In genomic region chr5:116026107-116026506, GRCm38 (mm10) we compare ENCODE assay signal across 31 mouse cellular contexts. TPM values are rescaled to one million over a fixed set of nuclear protein-coding genes. Genes with fewer than 3 reads are reported as not detected.
DNase-seq lines count a peak whose midpoint lies in the region; ATAC-seq and TF ChIP-seq lines count a peak whose summit lies in the region.
"Had no signal": no experiment of that assay in that cellular context is flagged by ENCODE, and none has a peak within 500 bp of the region (broad histone marks: within the 10 kb centered on the region; RNA-seq: fewer than 3 reads in every experiment).

No protein-coding gene starts in this region.

- peak overlapping the region; percentile 14 to 21; a peak in 3 of 4 replicates for H3K4me3 ChIP-seq in MEL (ENCODE audit: control insufficient read depth in 1 of 2, insufficient read depth in 1 of 2, low read depth in 2 of 2, low read length in 2 of 2)
- H3K4me3 ChIP-seq in bone marrow, adult 2 months (replicated peaks; ENCODE audit: control insufficient read depth, low read depth, low read length): no peak overlapping the region
- no peak overlapping the region for H3K4me3 ChIP-seq in liver, embryonic 11.5 days (ENCODE audit: low read depth, low read length)
- H3K4me3 ChIP-seq in liver, postnatal 0 days (ENCODE audit: low read depth, low read length): 0 out of 2 replicates have a peak overlapping the region, but pooled peaks have one; percentile 3
- H3K4me3 ChIP-seq: embryonic facial prominence, embryonic 15.5 days; hindbrain, embryonic 10.5 days; kidney, embryonic 15.5 days; limb, embryonic 13.5 days; lung, embryonic 15.5 days; midbrain, embryonic 10.5 days; neural tube, embryonic 15.5 days had no signal

- TF ChIP-seq EP300 in MEL (IDR thresholded peaks at IDR 0.05; ENCODE audit: low read depth in 1 of 2, low read length in 2 of 2): peak in 1 of 2 experiments; percentile 45; a peak in 1 of 4 replicates
- TF ChIP-seq EP300 in liver, postnatal 0 days (IDR thresholded peaks at IDR 0.05; ENCODE audit: low read depth): no peak

- H3K9me3 ChIP-seq in MEL (replicated peaks; ENCODE audit: insufficient read depth, low read length): no peaks in the 10 kb centered on the region
- no peaks in the 10 kb centered on the region for H3K9me3 ChIP-seq in liver, embryonic 11.5 days (ENCODE audit: control insufficient read depth, low read length)
- no peaks in the 10 kb centered on the region for H3K9me3 ChIP-seq in liver, postnatal 0 days (ENCODE audit: low read length)
- H3K9me3 ChIP-seq: embryonic facial prominence, embryonic 15.5 days; hindbrain, embryonic 10.5 days; kidney, embryonic 15.5 days; limb, embryonic 13.5 days; lung, embryonic 15.5 days; midbrain, embryonic 10.5 days; neural tube, embryonic 15.5 days had no signal

- 0 out of 4 replicates have a peak, but pooled peaks of 1 of the 2 experiments have one; percentile 14 for TF ChIP-seq POLR2A in MEL (IDR thresholded peaks at IDR 0.05; ENCODE audit: control insufficient read depth in 1 of 2, insufficient read depth in 1 of 2, low read depth in 1 of 2, low read length in 2 of 2, poor library complexity in 1 of 2)
- no peak for TF ChIP-seq POLR2A in bone marrow, adult 2 months (IDR thresholded peaks at IDR 0.05; ENCODE audit: borderline replicate concordance, control insufficient read depth, low read depth, low read length)

- TF ChIP-seq CTCF in MEL (IDR thresholded peaks at IDR 0.05 in 2 of 3, conservative IDR thresholded peaks at IDR 0.05 in 1 of 3; ENCODE audit: control insufficient read depth in 1 of 3, insufficient read depth in 1 of 3, low read depth in 2 of 3, low read length in 3 of 3, poor library complexity in 1 of 3, severe bottlenecking in 1 of 3): no peak
- TF ChIP-seq CTCF in bone marrow, adult 2 months (IDR thresholded peaks at IDR 0.05; ENCODE audit: control insufficient read depth, insufficient read depth, low read length): no peak
- no peak for TF ChIP-seq CTCF in liver, postnatal 0 days (IDR thresholded peaks at IDR 0.05; ENCODE audit: low read depth)

- peaks cover 26% of the 10 kb centered on the region for H3K79me2 ChIP-seq in MEL (ENCODE audit: control insufficient read depth, insufficient read depth, low read length, poor library complexity)

- no peaks in the 10 kb centered on the region for H3K27me3 ChIP-seq in MEL (ENCODE audit: control insufficient read depth in 1 of 2, insufficient read depth in 2 of 2, low read length in 2 of 2)
- H3K27me3 ChIP-seq in liver, embryonic 11.5 days (replicated peaks; ENCODE audit: control insufficient read depth, insufficient read depth, low read length): no peaks in the 10 kb centered on the region
- no peaks in the 10 kb centered on the region for H3K27me3 ChIP-seq in liver, postnatal 0 days (ENCODE audit: insufficient read depth, low read length)
- H3K27me3 ChIP-seq: embryonic facial prominence, embryonic 15.5 days; kidney, embryonic 15.5 days; neural tube, embryonic 15.5 days had no signal

- H3K36me3 ChIP-seq in MEL (ENCODE audit: control insufficient read depth in 1 of 2, insufficient read depth in 2 of 2, low read length in 2 of 2): peaks cover 0 to 36% of the 10 kb centered on the region in 2 experiments; a peak in 3 of 4 replicates
- H3K36me3 ChIP-seq in liver, embryonic 11.5 days (ENCODE audit: control insufficient read depth, insufficient read depth, low read length): peaks cover 7% of the 10 kb centered on the region
- peaks cover 12% of the 10 kb centered on the region for H3K36me3 ChIP-seq in liver, postnatal 0 days (replicated peaks; ENCODE audit: insufficient read depth, low read length)
- H3K36me3 ChIP-seq: embryonic facial prominence, embryonic 15.5 days had no signal

- peak overlapping the region; percentile 67 for H3K9ac ChIP-seq in MEL (ENCODE audit: control insufficient read depth, low read depth, low read length, poor library complexity, severe bottlenecking)
- H3K9ac ChIP-seq in liver, embryonic 11.5 days (ENCODE audit: low read depth, low read length): no peak overlapping the region
- 0 out of 2 replicates have a peak overlapping the region, but pooled peaks have one; percentile 3 for H3K9ac ChIP-seq in liver, postnatal 0 days (replicated peaks)
- H3K9ac ChIP-seq: embryonic facial prominence, embryonic 15.5 days; kidney, embryonic 15.5 days; limb, embryonic 13.5 days; lung, embryonic 15.5 days; neural tube, embryonic 15.5 days had no signal

- peak; percentile 81 for DNase-seq in MEL (ENCODE audit: low read depth, low spot score)
- DNase-seq in liver, embryonic 11.5 days (ENCODE audit: low spot score): no peak
- DNase-seq in liver, postnatal 0 days: no peak
- DNase-seq in kidney, adult 8-10 months: no peak
- DNase-seq in right cerebral cortex, postnatal 25 days: no peak
- no peak for DNase-seq in yolk sac, embryonic 10.5 days (ENCODE audit: low spot score)
- DNase-seq: adrenal gland, postnatal 25 days; cerebellum, adult 11 months; cerebellum, adult 9-11 months; gastrocnemius, postnatal 36 days; kidney, postnatal 36 days; layer of hippocampus, postnatal 36 days; lung, postnatal 4 days; thymus, adult 18-20 months had no signal

- no peak for TF ChIP-seq RAD21 in MEL (IDR thresholded peaks at IDR 0.05; ENCODE audit: low read depth, low read length)

- peak overlapping the region; percentile 91 for H3K27ac ChIP-seq in MEL (ENCODE audit: control insufficient read depth, low read depth, low read length)
- H3K27ac ChIP-seq in bone marrow, adult 2 months (ENCODE audit: control insufficient read depth, insufficient read depth, low read depth, low read length, poor library complexity): peak overlapping the region; percentile 31
- peak overlapping the region; percentile 87 for H3K27ac ChIP-seq in liver, embryonic 11.5 days (ENCODE audit: low read depth, low read length)
- H3K27ac ChIP-seq in liver, postnatal 0 days (ENCODE audit: low read depth): peak overlapping the region; percentile 96
- H3K27ac ChIP-seq: embryonic facial prominence, embryonic 15.5 days; hindbrain, embryonic 10.5 days; kidney, embryonic 15.5 days; limb, embryonic 13.5 days; lung, embryonic 15.5 days; midbrain, embryonic 10.5 days; neural tube, embryonic 15.5 days had no signal

- H3K4me2 ChIP-seq in liver, embryonic 11.5 days: peak overlapping the region; percentile 58
- peak overlapping the region; percentile 58 for H3K4me2 ChIP-seq in liver, postnatal 0 days (ENCODE audit: low read depth, low read length)
- H3K4me2 ChIP-seq: embryonic facial prominence, embryonic 15.5 days; kidney, embryonic 15.5 days; limb, embryonic 13.5 days; lung, embryonic 15.5 days; neural tube, embryonic 15.5 days had no signal

- ATAC-seq in liver, embryonic 11.5 days (replicated peaks; ENCODE audit: low FRiP score): no peak
- ATAC-seq in liver, postnatal 0 days: no peak
- ATAC-seq: hindbrain, embryonic 16.5 days; intestine, embryonic 16.5 days had no signal

- WGBS in bone marrow, adult 2 months: 52% methylated on average over 5 of the region's 5 CpGs
- 53% methylated on average over 5 of the region's 5 CpGs for WGBS in liver, embryonic 11.5 days
- WGBS in liver, postnatal 0 days (ENCODE audit: insufficient replicate concordance): 54% methylated on average over 5 of the region's 5 CpGs

- peaks cover 24 to 42% of the 10 kb centered on the region in 2 experiments for H3K4me1 ChIP-seq in MEL (ENCODE audit: control insufficient read depth in 1 of 2, insufficient read depth in 2 of 2, low read length in 2 of 2)
- H3K4me1 ChIP-seq in bone marrow, adult 2 months (ENCODE audit: control insufficient read depth, insufficient read depth, low read length): peaks cover 2% of the 10 kb centered on the region; the same call in 1 of the 2 replicates
- H3K4me1 ChIP-seq in liver, embryonic 11.5 days (replicated peaks; ENCODE audit: control insufficient read depth, insufficient read depth, low read length): peaks cover 50% of the 10 kb centered on the region
- H3K4me1 ChIP-seq in liver, postnatal 0 days (ENCODE audit: insufficient read depth): peaks cover 45% of the 10 kb centered on the region

TF ChIP-seq in MEL, 35 proteins besides CTCF, POLR2A, EP300 and RAD21 (continues in another document):
- TF ChIP-seq ZMIZ1 (IDR thresholded peaks at IDR 0.05; ENCODE audit: low read depth, low read length) (0 out of 2 replicates have a peak, but pooled peaks have one; percentile 24), ZC3H11A (IDR thresholded peaks at IDR 0.05; ENCODE audit: low read depth, low read length) (no peak), TCF12 (IDR thresholded peaks at IDR 0.05; ENCODE audit: low read depth, low read length) (no peak), GATA1 (IDR thresholded peaks at IDR 0.05; ENCODE audit: low read depth, low read length) (no peak), SIN3A (IDR thresholded peaks at IDR 0.05; ENCODE audit: low read length) (no peak), SMC3 (IDR thresholded peaks at IDR 0.05; ENCODE audit: low read depth, low read length) (no peak), NELFE (IDR thresholded peaks at IDR 0.05; ENCODE audit: low read depth, low read length) (peak; percentile 46), UBTF (IDR thresholded peaks at IDR 0.05; ENCODE audit: borderline replicate concordance, insufficient read depth, low read depth, low read length) (no peak), JUND (IDR thresholded peaks at IDR 0.05; ENCODE audit: low read depth, low read length) (no peak), GABPA (IDR thresholded peaks at IDR 0.05; ENCODE audit: low read depth, low read length) (no peak), USF1 (IDR thresholded peaks at IDR 0.05; ENCODE audit: low read depth, low read length) (no peak), CHD1 (IDR thresholded peaks at IDR 0.05; ENCODE audit: low read depth, low read length) (0 out of 2 replicates have a peak, but pooled peaks have one; percentile 58), E2F4 (IDR thresholded peaks at IDR 0.05; ENCODE audit: borderline replicate concordance, low read depth, low read length) (no peak)

RNA-seq across cellular contexts. Expression of gene Prkab1, which starts 1.8 kb away (rescaled TPM):
- 80.4 and 109 TPM in 2 replicates for total RNA-seq in MEL (2012; rRNA removed)
- 100 to 1,000 TPM in 1 of 2 experiments, not detected in 1; 175 TPM for polyA plus RNA-seq in MEL (2012; ENCODE audit: insufficient read depth in 1 of 2, insufficient read length in 2 of 2, low read depth in 1 of 2, low replicate concordance in 2 of 2, missing spikeins in 1 of 2)
- 43.5 and 64.1 TPM in 2 replicates for polyA plus RNA-seq in bone marrow, adult 2 months (2011; ENCODE audit: insufficient read depth, insufficient read length, low replicate concordance, missing spikeins)
- 109 and 111 TPM in 2 replicates for polyA plus RNA-seq in liver, embryonic 11.5 days (2014; fragmentation: Nextera tagmentation; extraction: Ambion mirVana)
- 51.6 and 51.8 TPM in 2 replicates for polyA plus RNA-seq in liver, postnatal 0 days (2015; fragmentation: Nextera tagmentation; extraction: Ambion mirVana)

RNA-seq across cellular contexts. Expression of gene Tmem233, which starts 56.9 kb away (rescaled TPM):
- total RNA-seq in MEL (2012; rRNA removed): 5.4 and 6.0 TPM in 2 replicates
- polyA plus RNA-seq in MEL (2012; ENCODE audit: insufficient read depth in 1 of 2, insufficient read length in 2 of 2, low read depth in 1 of 2, low replicate concordance in 2 of 2, missing spikeins in 1 of 2): not detected
- not detected in 2 replicates for polyA plus RNA-seq in bone marrow, adult 2 months (2011; ENCODE audit: insufficient read depth, insufficient read length, low replicate concordance, missing spikeins)
- not detected in 2 replicates for polyA plus RNA-seq in liver, embryonic 11.5 days (2014; fragmentation: Nextera tagmentation; extraction: Ambion mirVana)
- not detected in 2 replicates for polyA plus RNA-seq in liver, postnatal 0 days (2015; fragmentation: Nextera tagmentation; extraction: Ambion mirVana)
- total RNA-seq: adrenal gland, postnatal 25 days; common myeloid progenitor, adult 5-6 weeks; layer of hippocampus, adult 8-10 months; layer of hippocampus, postnatal 36 days; left cerebral cortex, postnatal 25 days; midbrain, postnatal 0 days had no signal
- polyA plus RNA-seq: embryonic facial prominence, embryonic 15.5 days; forebrain, embryonic 11.5 days; heart, postnatal 0 days; hindbrain, embryonic 10.5 days; hindbrain, embryonic 16.5 days; intestine, embryonic 16.5 days; kidney, embryonic 15.5 days; limb, embryonic 13.5 days; midbrain, embryonic 10.5 days; midbrain, postnatal 0 days; small intestine, adult 2 months had no signal

Comparison
In these comparisons a context has a peak if more than half of its experiments do, and no peak if none do; other contexts are left out.
1. H3K4me3 ChIP-seq: peak in MEL (2 of 2) and liver, postnatal 0 days (single experiment); none in bone marrow, adult 2 months (single experiment) and liver, embryonic 11.5 days (single experiment).
2. H3K27ac ChIP-seq: peak in every context shown above with its lines; median percentile 96 in liver, postnatal 0 days; 91 in MEL; 87 in liver, embryonic 11.5 days; 31 in bone marrow, adult 2 months.